Mouse (Mus musculus) ES-Bruce4 (cell line): ENCODE data around the gene Lmbr1. TPM values are rescaled to one million over a fixed set of nuclear protein-coding genes. Genes with fewer than 3 reads are reported as not detected.

Experiments
- H3K27ac ChIP-seq: 2 replicates; pipeline ENCODE4 v1.5.1; 2012; ENCODE audit warnings: low read length, inconsistent platforms; ENCODE audit not compliant: insufficient read depth
- H3K27me3 ChIP-seq: 2 replicates; pipeline ENCODE4 v1.6.1; 2012; ENCODE audit warnings: mild to moderate bottlenecking, low read length, inconsistent platforms; ENCODE audit not compliant: control insufficient read depth, poor library complexity, insufficient read depth, severe bottlenecking
- H3K36me3 ChIP-seq: 2 replicates; pipeline ENCODE4 v1.6.1; 2012; ENCODE audit warnings: inconsistent platforms, mild to moderate bottlenecking, low read length, moderate library complexity; ENCODE audit not compliant: control insufficient read depth, poor library complexity, insufficient read depth, severe bottlenecking
- H3K4me1 ChIP-seq: one replicate; pipeline ENCODE4 v1.8.1; 2011; ENCODE audit warnings: low read length; ENCODE audit not compliant: control insufficient read depth, insufficient read depth
- H3K4me3 ChIP-seq: 2 replicates; pipeline ENCODE4 v1.5.1; 2011; ENCODE audit warnings: low read depth, mild to moderate bottlenecking, low read length
- H3K9ac ChIP-seq: 2 replicates; pipeline ENCODE4 v1.6.1; 2012; ENCODE audit warnings: low read depth, mild to moderate bottlenecking, inconsistent platforms; ENCODE audit not compliant: poor library complexity, severe bottlenecking
- H3K9me3 ChIP-seq: replicated peaks from 2 replicates; pipeline ENCODE4 v1.6.1; 2012; ENCODE audit warnings: mild to moderate bottlenecking, low read length, inconsistent platforms; ENCODE audit not compliant: control insufficient read depth, poor library complexity, insufficient read depth, severe bottlenecking
- CTCF ChIP-seq: IDR thresholded peaks from one replicate; pipeline ENCODE4 v1.8.1; 2011; ENCODE audit warnings: low read depth, low read length
- EP300 ChIP-seq: IDR thresholded peaks from 2 replicates; pipeline ENCODE4 v1.6.1; 2011; ENCODE audit warnings: low read depth, low read length; ENCODE audit not compliant: insufficient read depth
- POLR2A ChIP-seq: IDR thresholded peaks from one replicate; pipeline ENCODE4 v1.8.1; 2011; ENCODE audit warnings: low read length; ENCODE audit not compliant: insufficient read depth
- polyA plus RNA-seq: library from polyadenylated mRNA; stranded (reverse); fragments of >200 nt; gene quantifications from 2 replicates; pipeline ENCODE4 v1.2.4, GENCODE M21; 2011; ENCODE audit warnings: low read depth; ENCODE audit not compliant: missing spikeins, insufficient read depth, insufficient read length

The Lmbr1 gene
- polyA plus RNA-seq, 1 experiment, result 8.3 TPM

- Histone ChIP-seq H3K27me3 (no peaks in the 10 kb centered on the region), H3K4me1 (no peaks in the 10 kb centered on the region), H3K36me3 (no peaks in the 10 kb centered on the region), H3K9ac (no peak overlapping the region), H3K27ac (no peak overlapping the region), H3K9me3 (no peaks in the 10 kb centered on the region), H3K4me3 (no peak overlapping the region)
- TF ChIP-seq POLR2A (no peak), CTCF (peak; percentile 3)
Measured at GRCm38 (mm10) chr5:29335836-29336235, 42.4 kb downstream of the Lmbr1 start.

DNA sequence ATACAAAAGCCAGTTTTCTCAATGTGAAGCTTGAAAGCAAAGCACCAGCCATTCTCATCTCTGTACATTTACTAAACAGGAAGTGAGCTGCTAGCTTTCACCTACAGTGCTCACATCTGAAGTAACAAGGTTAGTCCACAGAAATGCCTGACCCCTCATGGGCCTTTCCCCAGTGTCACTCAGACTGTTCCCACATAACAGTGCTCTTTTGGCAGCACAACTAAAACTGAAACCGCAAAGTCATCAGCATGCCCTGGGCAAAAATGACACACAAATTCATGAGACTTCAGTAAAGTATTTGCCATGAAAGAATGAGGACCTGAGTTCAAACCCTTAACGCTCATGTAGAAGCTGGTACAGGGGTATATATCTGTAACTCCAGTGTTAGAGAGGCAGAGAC lies 55.7 kb downstream of the Lmbr1 start:
- H3K9ac ChIP-seq, result no peak overlapping the region
- TF ChIP-seq EP300 (no peak), POLR2A (no peak), CTCF (no peak)
- H3K36me3 ChIP-seq, result no peaks in the 10 kb centered on the region
- no peak overlapping the region for H3K27ac ChIP-seq
- no peaks in the 10 kb centered on the region for H3K27me3 ChIP-seq
- H3K4me1 ChIP-seq, result no peaks in the 10 kb centered on the region
- H3K9me3 ChIP-seq, result no peaks in the 10 kb centered on the region
- no peak overlapping the region for H3K4me3 ChIP-seq

DNA sequence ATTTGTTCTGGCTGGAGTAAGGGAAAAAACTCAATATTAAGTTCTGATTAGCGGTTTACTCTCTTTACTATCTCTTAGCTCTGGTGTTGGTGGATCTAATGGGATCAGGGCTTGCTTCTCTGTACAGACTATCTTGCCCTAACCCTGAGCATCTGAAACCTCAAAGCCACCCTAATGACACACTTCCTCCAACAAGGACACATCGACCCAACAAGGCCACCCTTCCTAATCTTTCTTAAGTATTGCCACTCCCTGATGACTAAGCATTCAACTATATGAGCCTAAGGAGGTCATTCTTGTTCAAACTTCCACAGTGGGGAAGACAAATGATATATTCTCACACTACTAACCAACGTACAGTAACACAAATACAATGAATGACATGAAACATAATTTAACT lies 69.0 kb downstream of the Lmbr1 start:
- TF ChIP-seq CTCF (no peak), POLR2A (no peak), EP300 (no peak)
- H3K4me3 ChIP-seq, result no peak overlapping the region
- no peak overlapping the region for H3K9ac ChIP-seq
- H3K27ac ChIP-seq, result no peak overlapping the region
- no peaks in the 10 kb centered on the region for H3K4me1 ChIP-seq
- H3K27me3 ChIP-seq, result no peaks in the 10 kb centered on the region
- no peaks in the 10 kb centered on the region for H3K9me3 ChIP-seq
- H3K36me3 ChIP-seq, result no peaks in the 10 kb centered on the region

DNA sequence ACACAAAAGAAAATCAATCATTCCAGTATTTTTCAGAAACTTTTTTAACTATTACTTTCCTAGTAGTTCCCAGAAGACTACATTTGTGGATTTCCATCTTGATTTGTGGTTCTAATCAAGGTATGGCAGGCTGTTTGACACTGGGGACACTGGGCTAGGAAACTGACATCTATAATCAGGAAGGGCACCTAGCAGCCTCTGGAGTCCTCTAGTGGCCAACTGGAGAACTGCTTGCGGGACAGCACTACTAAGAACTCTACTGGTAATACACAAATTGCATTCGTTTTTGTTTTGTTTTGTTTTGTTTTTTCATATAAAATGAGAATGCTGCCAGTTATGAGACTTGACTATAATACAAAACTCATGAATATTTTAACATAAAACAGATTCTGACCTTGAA lies 85.0 kb downstream of the Lmbr1 start:
- Histone ChIP-seq H3K4me1 (no peaks in the 10 kb centered on the region), H3K9ac (no peak overlapping the region), H3K9me3 (no peaks in the 10 kb centered on the region), H3K36me3 (no peaks in the 10 kb centered on the region; the same call in 1 of the 2 replicates), H3K4me3 (no peak overlapping the region), H3K27me3 (no peaks in the 10 kb centered on the region), H3K27ac (no peak overlapping the region)
- TF ChIP-seq EP300 (no peak), CTCF (peak; percentile 80), POLR2A (no peak)

DNA sequence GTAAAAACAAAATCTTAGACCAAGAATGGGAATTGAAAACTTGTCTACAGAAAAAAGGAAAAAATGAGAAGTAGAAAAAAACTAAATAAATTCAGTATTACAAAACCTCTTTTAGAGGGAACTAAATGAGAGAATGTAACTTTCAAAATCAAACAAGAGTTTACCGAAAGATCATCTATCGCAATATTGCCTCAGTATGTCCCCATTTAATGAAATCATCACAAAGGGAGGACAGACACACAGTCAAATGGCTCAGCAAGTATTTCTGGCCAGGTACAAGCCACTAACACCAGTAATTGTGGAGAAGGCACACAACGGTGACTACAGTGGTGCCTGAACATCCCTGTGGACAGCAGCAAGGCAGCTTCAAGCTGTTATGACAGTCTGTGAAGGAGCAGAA lies 88.1 kb downstream of the Lmbr1 start:
- H3K27ac ChIP-seq, result no peak overlapping the region
- H3K9me3 ChIP-seq, result no peaks in the 10 kb centered on the region
- no peak for TF ChIP-seq POLR2A
- TF ChIP-seq EP300, result no peak
- no peak for TF ChIP-seq CTCF
- no peaks in the 10 kb centered on the region for H3K4me1 ChIP-seq
- H3K4me3 ChIP-seq, result no peak overlapping the region
- H3K36me3 ChIP-seq, result no peaks in the 10 kb centered on the region; the same call in 1 of the 2 replicates
- H3K27me3 ChIP-seq, result no peaks in the 10 kb centered on the region
- H3K9ac ChIP-seq, result no peak overlapping the region

GRCm38 (mm10) chr5:29289703-29290102 lies 88.5 kb downstream of the Lmbr1 start:
- no peak overlapping the region for H3K4me3 ChIP-seq
- H3K4me1 ChIP-seq, result no peaks in the 10 kb centered on the region
- TF ChIP-seq EP300 (no peak), CTCF (no peak), POLR2A (no peak)
- no peaks in the 10 kb centered on the region for H3K9me3 ChIP-seq
- no peaks in the 10 kb centered on the region; the same call in 1 of the 2 replicates for H3K36me3 ChIP-seq
- no peak overlapping the region for H3K27ac ChIP-seq
- no peak overlapping the region for H3K9ac ChIP-seq
- no peaks in the 10 kb centered on the region for H3K27me3 ChIP-seq
